Mouse (Mus musculus) megakaryocyte, embryonic 14.5 days (primary cell): ENCODE data around the gene Tmtc1. TPM values are rescaled to one million over a fixed set of nuclear protein-coding genes. Genes with fewer than 3 reads are reported as not detected.

ENCODE experiments used
- H3K27me3 ChIP-seq: replicated peaks from 2 replicates; pipeline ENCODE3; 2012; ENCODE audit warnings: inconsistent platforms
- H3K36me3 ChIP-seq: replicated peaks from 2 replicates; pipeline ENCODE3; 2012; ENCODE audit warnings: low read length, inconsistent platforms, mixed read lengths
- H3K4me1 ChIP-seq: 2 replicates; pipeline ENCODE4 v1.6.1; 2012; ENCODE audit warnings: inconsistent platforms
- H3K4me3 ChIP-seq: replicated peaks from 2 replicates; pipeline ENCODE3; 2012; ENCODE audit warnings: moderate library complexity, mild to moderate bottlenecking, inconsistent platforms
- H3K9me3 ChIP-seq: 2 replicates; pipeline ENCODE4 v1.6.1; 2012; ENCODE audit warnings: inconsistent platforms
- FLI1 ChIP-seq: IDR thresholded peaks from 2 replicates; pipeline ENCODE4 v1.6.1; 2012; ENCODE audit warnings: low read length, inconsistent platforms, mixed read lengths
- GATA1 ChIP-seq: IDR thresholded peaks from 3 replicates; pipeline ENCODE4 v1.6.1; 2012; ENCODE audit warnings: mixed read lengths, low read length, inconsistent platforms, borderline replicate concordance
- polyA plus RNA-seq: library from polyadenylated mRNA; stranded (reverse); fragments of >175 nt; gene quantifications from 2 replicates; pipeline ENCODE4 v1.2.3, GENCODE M21; 2012; ENCODE audit warnings: low replicate concordance; ENCODE audit not compliant: insufficient read depth

Gene Tmtc1
- polyA plus RNA-seq, 1 experiment: not detected

DNA sequence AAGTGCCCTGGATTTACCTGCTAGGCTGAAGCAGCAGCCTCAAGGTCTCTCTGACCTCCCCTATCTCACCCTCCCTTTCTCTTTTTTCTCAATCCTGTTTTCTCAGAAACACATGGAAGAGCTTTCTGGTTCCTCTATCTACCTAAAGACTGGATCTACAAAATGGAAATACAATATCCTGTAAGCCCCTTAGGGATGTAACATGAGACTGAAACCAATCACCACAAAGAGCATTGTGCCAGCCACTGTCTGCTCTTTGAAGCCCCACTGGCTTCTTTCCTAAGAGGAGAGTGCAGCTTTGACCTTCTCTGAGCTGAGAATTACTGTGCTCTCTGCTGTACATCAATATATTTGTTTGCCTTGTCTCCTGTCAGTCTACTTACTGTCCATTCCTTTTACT is 147.8 kb downstream of the Tmtc1 start:
- Histone ChIP-seq H3K4me1 (peaks cover 6% of the 10 kb centered on the region), H3K27me3 (peaks cover 5% of the 10 kb centered on the region), H3K4me3 (no peak overlapping the region), H3K36me3 (no peaks in the 10 kb centered on the region), H3K9me3 (peaks cover 3% of the 10 kb centered on the region; the same call in 1 of the 2 replicates)
- no peak for TF ChIP-seq FLI1
- TF ChIP-seq GATA1: no peak

DNA sequence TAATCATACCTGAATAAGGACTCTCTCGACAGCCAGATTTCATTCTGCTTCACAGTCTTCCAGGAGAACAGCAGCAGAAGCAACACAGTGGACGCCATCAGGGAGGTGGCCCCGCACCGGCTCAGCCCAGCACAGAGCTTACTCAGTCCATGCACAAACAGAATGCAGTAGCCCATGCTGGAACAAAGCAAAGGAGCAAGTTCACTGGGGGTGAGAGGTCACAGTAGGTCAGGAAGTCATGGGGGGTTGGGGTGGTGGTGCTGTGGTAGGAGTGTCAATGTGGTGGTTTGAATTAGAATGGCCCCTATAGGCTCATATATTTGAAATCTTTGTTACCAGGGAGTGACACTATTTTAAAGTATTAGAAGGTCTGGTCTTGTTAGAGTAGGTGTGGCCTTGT is 149.7 kb downstream of the Tmtc1 start:
- Histone ChIP-seq H3K4me1 (peaks cover 6% of the 10 kb centered on the region), H3K36me3 (no peaks in the 10 kb centered on the region), H3K27me3 (peaks cover 8% of the 10 kb centered on the region), H3K4me3 (no peak overlapping the region), H3K9me3 (peaks cover 3% of the 10 kb centered on the region; the same call in 1 of the 2 replicates)
- TF ChIP-seq FLI1: no peak
- TF ChIP-seq GATA1: no peak

DNA sequence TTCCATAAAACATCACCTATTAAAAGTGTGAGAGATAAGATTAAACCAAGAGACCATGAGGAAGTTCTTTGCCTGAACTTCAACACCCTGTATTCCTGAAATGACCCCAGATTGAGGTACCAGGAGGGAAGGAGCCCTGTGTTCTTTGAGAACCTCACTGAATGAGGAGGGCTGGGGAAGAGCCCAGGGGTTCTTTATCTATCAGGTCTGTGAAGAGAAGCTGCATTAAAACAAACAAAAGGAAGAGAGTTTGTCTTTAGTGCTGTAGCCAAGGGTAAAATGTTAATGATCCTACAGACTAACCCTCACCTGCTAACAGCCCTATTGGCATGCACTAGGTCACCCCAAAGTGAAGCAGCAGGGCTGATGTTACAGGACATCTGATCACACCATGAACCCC is 153.3 kb downstream of the Tmtc1 start:
- no peaks in the 10 kb centered on the region for H3K9me3 ChIP-seq
- peaks cover 6% of the 10 kb centered on the region for H3K27me3 ChIP-seq
- no peak for TF ChIP-seq GATA1
- H3K4me1 ChIP-seq: peaks cover 10% of the 10 kb centered on the region
- no peaks in the 10 kb centered on the region for H3K36me3 ChIP-seq
- no peak overlapping the region for H3K4me3 ChIP-seq

DNA sequence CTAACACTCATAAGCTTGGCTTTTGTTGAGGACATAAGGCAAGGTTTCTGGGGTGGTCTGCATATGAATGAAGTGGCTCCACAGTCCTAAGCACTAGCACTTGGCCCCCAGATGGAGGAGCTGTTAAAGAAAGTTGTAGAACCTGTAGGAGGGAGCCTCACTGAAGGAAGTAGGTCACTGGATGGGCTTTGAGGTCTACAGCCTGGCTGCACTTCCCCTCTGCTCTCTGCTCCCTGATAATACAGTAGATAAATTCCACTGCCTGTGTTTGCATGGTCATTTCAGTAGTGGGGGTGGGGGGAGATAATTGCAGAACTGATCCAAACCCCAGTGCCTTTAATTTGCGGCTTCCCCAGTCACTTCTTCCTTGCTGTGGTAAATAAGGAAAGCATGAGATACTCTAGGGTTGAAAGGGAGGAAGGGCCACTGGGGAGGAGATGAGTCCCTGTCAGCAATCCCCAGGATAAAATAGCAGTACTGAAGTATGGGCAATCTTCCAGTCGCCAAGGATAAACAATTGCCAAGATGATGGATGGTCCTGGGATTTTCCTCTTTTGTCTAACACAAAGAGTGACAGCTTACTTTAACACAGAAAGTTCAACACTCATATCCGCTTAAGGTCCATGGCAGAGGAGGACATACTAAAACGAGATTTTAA is 160.8 kb downstream of the Tmtc1 start:
- Histone ChIP-seq H3K9me3 (no peaks in the 10 kb centered on the region), H3K27me3 (no peaks in the 10 kb centered on the region), H3K36me3 (no peaks in the 10 kb centered on the region), H3K4me3 (no peak overlapping the region), H3K4me1 (peaks cover 24% of the 10 kb centered on the region)
- no peak for TF ChIP-seq FLI1
- no peak for TF ChIP-seq GATA1

DNA sequence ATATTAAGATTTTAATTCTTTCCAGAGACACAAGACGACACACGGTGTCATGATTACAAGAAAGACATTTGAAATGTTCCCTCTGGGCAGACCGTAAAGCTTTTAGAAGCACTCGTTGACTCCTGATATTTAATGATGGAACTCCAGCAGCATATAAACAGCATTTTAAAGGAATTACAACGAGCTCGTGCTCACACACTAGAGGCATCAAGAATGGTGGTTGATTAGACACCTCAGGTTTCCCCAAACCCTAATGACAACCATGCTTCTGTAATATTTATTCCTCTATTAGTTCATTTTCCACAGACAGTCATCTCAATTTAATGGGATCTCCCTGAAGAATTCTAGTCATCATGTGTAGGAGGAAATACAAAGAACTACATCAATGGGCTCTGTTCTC is 164.9 kb downstream of the Tmtc1 start:
- Histone ChIP-seq H3K4me3 (no peak overlapping the region), H3K36me3 (no peaks in the 10 kb centered on the region), H3K27me3 (no peaks in the 10 kb centered on the region), H3K9me3 (peaks cover 10% of the 10 kb centered on the region), H3K4me1 (peaks cover 30% of the 10 kb centered on the region)
- no peak for TF ChIP-seq FLI1
- TF ChIP-seq GATA1: no peak

DNA sequence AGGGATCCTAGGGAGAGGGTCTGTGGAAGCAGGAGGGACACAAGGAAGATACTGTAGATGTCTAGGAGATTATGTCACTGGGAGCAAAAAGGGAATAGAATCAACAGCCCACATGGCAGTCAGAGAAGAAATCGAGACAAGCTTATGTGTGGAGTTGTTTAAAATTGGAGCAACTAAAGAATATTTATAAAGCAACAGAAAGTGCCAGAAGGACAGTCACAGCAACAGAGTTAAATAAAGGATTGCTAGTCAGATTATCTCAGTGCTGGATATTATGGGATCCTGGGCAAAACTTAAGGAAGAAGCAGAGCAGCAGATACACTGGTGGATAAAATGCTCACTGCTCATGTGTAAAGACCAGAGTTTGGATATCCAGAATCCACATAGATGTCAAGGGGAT is 167.8 kb downstream of the Tmtc1 start:
- no peaks in the 10 kb centered on the region for H3K36me3 ChIP-seq
- peaks cover 13% of the 10 kb centered on the region for H3K4me1 ChIP-seq
- no peak for TF ChIP-seq FLI1
- TF ChIP-seq GATA1: no peak
- no peaks in the 10 kb centered on the region for H3K27me3 ChIP-seq
- H3K9me3 ChIP-seq: peaks cover 14% of the 10 kb centered on the region
- no peak overlapping the region for H3K4me3 ChIP-seq

DNA sequence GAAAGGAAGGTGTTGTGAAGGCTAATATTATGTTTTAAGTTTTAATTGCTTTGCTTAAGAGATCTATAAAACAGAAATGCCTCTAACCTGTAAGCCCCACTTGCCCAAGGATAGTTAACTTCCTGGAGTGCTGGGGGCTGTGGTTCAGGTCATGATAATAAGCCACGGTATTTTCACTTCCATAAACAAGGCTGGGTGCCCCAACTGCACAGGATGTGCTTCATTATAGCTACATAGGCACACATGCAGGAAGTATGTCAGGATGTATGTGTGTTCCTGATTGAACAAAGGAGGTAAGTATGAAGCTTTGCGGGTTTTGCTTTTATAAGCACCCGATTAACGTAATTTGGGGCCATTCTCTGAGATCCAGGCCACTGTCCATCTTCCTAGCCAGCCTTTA is 169.1 kb downstream of the Tmtc1 start:
- Histone ChIP-seq H3K9me3 (peaks cover 14% of the 10 kb centered on the region), H3K36me3 (no peaks in the 10 kb centered on the region), H3K4me3 (no peak overlapping the region), H3K27me3 (no peaks in the 10 kb centered on the region), H3K4me1 (peaks cover 13% of the 10 kb centered on the region)
- no peak for TF ChIP-seq FLI1
- no peak for TF ChIP-seq GATA1

DNA sequence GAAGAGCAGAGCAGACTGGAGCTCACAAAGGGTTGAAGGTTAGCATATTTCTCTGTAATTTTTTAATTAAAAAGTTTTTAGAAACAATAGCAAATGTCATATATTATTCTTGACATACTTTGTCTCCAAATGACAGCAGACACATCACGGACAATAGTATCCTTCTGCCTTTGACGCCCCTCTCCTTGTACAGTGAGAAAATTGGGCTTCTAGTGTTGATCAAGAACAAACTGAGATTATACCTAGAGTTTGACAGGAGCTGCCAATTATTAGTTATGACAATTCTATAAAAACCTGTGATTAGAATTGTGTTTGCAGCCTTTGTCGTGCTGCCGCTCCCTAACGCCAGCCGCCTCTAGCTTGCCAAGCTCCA is 183.5 kb downstream of the Tmtc1 start:
- no peak overlapping the region for H3K4me3 ChIP-seq
- no peaks in the 10 kb centered on the region for H3K36me3 ChIP-seq
- no peaks in the 10 kb centered on the region for H3K9me3 ChIP-seq
- peaks cover 15% of the 10 kb centered on the region for H3K4me1 ChIP-seq
- TF ChIP-seq FLI1: no peak
- TF ChIP-seq GATA1: no peak
- peaks cover 16% of the 10 kb centered on the region for H3K27me3 ChIP-seq

DNA sequence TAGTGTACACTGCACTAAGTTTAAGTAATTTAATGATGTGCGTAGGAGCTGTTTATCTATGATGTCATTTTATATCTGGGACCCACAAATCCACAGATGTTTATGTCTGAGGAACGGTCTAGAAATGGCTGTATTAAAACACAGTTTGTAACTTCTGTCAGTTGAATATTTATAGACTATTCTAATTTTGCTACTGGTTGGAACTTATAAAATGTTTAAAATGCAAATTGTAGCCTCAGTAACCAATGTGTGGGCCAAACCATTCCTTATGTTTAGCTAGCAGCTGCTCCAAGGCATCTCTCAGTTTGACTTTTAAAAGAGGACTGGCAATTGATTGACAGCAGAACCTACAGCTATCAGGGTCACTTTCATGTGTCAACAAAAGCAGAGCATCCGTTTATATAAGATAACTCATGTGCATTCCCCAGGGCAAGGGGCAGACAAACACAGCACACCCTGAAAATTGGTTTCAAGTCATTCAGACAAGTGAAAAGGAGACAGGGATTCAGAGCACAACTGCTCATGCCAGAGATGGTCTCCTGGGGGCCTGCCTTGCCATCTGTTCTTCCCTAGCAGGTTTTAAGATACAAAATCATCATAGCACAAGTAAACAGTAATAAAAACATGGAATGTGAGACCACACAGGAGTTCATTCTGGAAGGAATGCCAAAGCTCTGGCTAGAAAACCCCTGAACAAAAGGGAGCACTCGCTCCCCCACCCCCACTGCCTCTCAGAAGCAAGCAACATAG is 184.0 kb downstream of the Tmtc1 start:
- Histone ChIP-seq H3K27me3 (peaks cover 20% of the 10 kb centered on the region), H3K9me3 (no peaks in the 10 kb centered on the region), H3K4me3 (no peak overlapping the region), H3K4me1 (peaks cover 18% of the 10 kb centered on the region), H3K36me3 (no peaks in the 10 kb centered on the region)
- TF ChIP-seq FLI1: no peak
- TF ChIP-seq GATA1: no peak

DNA sequence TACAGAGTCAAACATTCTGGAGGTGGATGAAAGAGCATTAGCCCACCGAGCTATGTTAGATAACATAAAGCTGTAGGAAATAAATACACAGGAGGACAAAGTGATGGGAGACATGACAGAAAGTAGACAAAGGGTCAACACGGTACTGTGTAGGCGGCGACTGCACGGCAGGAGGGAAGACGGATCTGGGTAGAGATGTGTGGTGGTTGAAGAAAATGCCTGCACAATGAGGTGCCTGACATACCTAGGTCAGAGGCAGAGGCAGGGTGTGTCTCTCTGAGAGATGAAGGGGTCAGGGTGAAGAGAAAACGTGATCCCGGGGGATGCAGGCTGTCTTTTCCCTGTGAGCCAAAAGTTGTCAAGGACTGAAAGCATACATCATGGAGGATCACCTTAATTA is 185.1 kb downstream of the Tmtc1 start:
- Histone ChIP-seq H3K4me1 (peaks cover 18% of the 10 kb centered on the region), H3K9me3 (no peaks in the 10 kb centered on the region), H3K27me3 (peaks cover 23% of the 10 kb centered on the region), H3K36me3 (no peaks in the 10 kb centered on the region), H3K4me3 (no peak overlapping the region)
- TF ChIP-seq GATA1 (no peak), FLI1 (no peak)

DNA sequence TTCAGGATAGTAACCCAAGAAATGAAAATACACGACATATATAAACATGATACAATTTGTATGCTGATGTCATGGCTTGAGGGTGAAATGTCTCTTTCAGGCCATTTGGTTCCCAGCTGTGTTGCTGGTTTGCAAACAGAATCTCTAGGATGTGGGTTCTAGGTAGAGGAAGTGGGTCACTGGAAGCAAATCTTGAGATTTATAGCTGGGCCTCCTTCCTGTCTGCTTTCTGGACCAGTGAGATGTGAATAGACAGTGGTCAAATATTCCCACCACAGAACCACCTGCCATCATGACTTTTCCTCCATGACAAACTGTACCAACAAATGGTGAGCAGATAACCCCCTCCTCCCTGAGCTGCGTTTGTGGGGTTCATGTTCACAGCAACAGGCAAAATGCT is 186.4 kb downstream of the Tmtc1 start:
- no peaks in the 10 kb centered on the region for H3K9me3 ChIP-seq
- H3K4me3 ChIP-seq: no peak overlapping the region
- TF ChIP-seq FLI1: no peak
- TF ChIP-seq GATA1: no peak
- peaks cover 27% of the 10 kb centered on the region for H3K27me3 ChIP-seq
- H3K36me3 ChIP-seq: no peaks in the 10 kb centered on the region
- H3K4me1 ChIP-seq: peaks cover 18% of the 10 kb centered on the region
